Mouse (Mus musculus): ENCODE results near the gene Gm17387. TPM values are rescaled to one million over a fixed set of nuclear protein-coding genes. Genes with fewer than 3 reads are reported as not detected.
"Not testable (repeated sequence)": the region's sequence is repeated elsewhere in the genome, so short reads cannot be mapped to it uniquely, and the experiment has no call there.

Gm17387 gene
- polyA plus RNA-seq, 1 experiment: not detected

DNA sequence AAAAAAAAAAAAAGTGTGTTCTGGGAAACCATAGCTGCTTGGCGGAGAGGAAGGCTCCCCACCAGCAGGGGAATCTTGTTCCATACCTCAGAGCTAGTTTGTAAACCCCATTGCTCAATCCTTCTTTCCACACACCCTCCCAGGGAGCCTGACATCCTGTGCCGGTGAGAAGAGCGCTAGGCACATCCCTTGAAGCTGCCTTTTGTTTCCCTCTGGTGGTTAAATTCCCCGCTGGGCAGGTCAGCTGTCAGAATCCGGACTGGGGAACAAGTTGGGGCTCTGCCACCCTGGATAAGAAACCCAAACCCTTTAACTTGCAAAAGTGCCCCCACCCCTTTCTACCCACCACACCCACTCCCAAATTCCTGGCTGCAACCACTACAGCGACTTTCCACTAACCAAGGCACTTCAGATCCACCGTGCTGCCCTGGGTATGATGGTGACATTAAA is 20.6 kb upstream of the Gm17387 start:
- no peak for TF ChIP-seq GATA1 (IDR thresholded peaks at IDR 0.05; ENCODE audit: low read length)

GRCm38 (mm10) chr7:141008938-141009660 is 19.8 kb upstream of the Gm17387 start:
- TF ChIP-seq GATA1 (IDR thresholded peaks at IDR 0.05; ENCODE audit: low read length): no peak

DNA sequence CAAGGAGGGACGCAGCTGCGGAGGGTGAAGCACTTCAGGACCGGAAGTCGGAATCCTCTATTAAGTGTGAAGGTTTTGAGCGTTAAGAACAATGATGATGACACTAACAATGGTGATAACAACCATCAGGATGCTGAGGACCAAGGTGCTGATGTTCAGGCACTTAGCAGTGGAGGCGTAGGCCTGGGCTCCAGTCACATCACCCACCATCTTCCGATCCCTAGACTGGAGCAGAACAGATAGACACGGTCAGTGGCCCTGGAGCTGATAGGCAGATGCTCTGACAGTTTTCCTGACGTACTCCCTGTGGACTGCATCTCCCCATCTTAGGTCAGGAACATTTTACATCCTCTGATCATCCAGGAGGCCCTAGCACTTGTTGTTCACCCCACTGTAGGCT is 19.3 kb upstream of the Gm17387 start:
- no peak for TF ChIP-seq GATA1 (IDR thresholded peaks at IDR 0.05; ENCODE audit: low read length)

- no peak for TF ChIP-seq GATA1 (IDR thresholded peaks at IDR 0.05; ENCODE audit: low read length)
These were observed 18.3 kb upstream of the Gm17387 start, which contains the start of gene Ifitm3 for GRCm38 (mm10) chr7:141010593-141010992. Gene Ifitm3, minus strand, starts transcription at chr7:141010770.

GRCm38 (mm10) chr7:141011238-141011770 is 17.6 kb upstream of the Gm17387 start:
- TF ChIP-seq GATA1 (IDR thresholded peaks at IDR 0.05; ENCODE audit: low read length): no peak

GRCm38 (mm10) chr7:141016707-141017697 is 11.9 kb upstream of the Gm17387 start:
- no peak for TF ChIP-seq GATA1 (IDR thresholded peaks at IDR 0.05; ENCODE audit: low read length)

- TF ChIP-seq GATA1 (IDR thresholded peaks at IDR 0.05; ENCODE audit: low read length): not testable (repeated sequence)
These were observed 11.1 kb upstream of the Gm17387 start, which contains the start of gene Ifitm6 for GRCm38 (mm10) chr7:141017824-141018223. Gene Ifitm6, minus strand, starts transcription at chr7:141017924.

GRCm38 (mm10) chr7:141019028-141019427 is 9.9 kb upstream of the Gm17387 start:
- no peak for TF ChIP-seq GATA1 (IDR thresholded peaks at IDR 0.05; ENCODE audit: low read length)

GRCm38 (mm10) chr7:141021489-141022449 is 7.2 kb upstream of the Gm17387 start:
- no peak for TF ChIP-seq GATA1 (IDR thresholded peaks at IDR 0.05; ENCODE audit: low read length)

GRCm38 (mm10) chr7:141024865-141025838 is 3.8 kb upstream of the Gm17387 start:
- TF ChIP-seq GATA1 (IDR thresholded peaks at IDR 0.05; ENCODE audit: low read length): no peak

- no peak for TF ChIP-seq GATA1 (IDR thresholded peaks at IDR 0.05; ENCODE audit: low read length)
These were observed 2.7 kb upstream of the Gm17387 start for GRCm38 (mm10) chr7:141026097-141026739.

- no peak for TF ChIP-seq GATA1 (IDR thresholded peaks at IDR 0.05; ENCODE audit: low read length)
These were observed 2.2 kb upstream of the Gm17387 start for GRCm38 (mm10) chr7:141026740-141027098.

GRCm38 (mm10) chr7:141030390-141030789 is 1.5 kb downstream of the Gm17387 start:
- TF ChIP-seq GATA1 (IDR thresholded peaks at IDR 0.05; ENCODE audit: low read length): no peak
